In genomic region chr3:70543911-70544310, GRCm38 (mm10) we compare ENCODE assay signal across 8 mouse cellular contexts.
"Had no signal": no experiment of that assay in that cellular context is flagged by ENCODE, and none has a peak within 500 bp of the region (broad histone marks: within the 10 kb centered on the region; RNA-seq: fewer than 3 reads in every experiment).

No protein-coding gene starts in this region.

- DNase-seq: kidney, adult 8-10 months; kidney, postnatal 36 days; layer of hippocampus, adult 9-11 months; lung, embryonic 14.5 days; lung, postnatal 10 days; lung, postnatal 4 days; thymus, adult 2 months; thymus, postnatal 4 days had no signal
